In genomic region chr11:115766356-115766943, GRCm38 (mm10) we compare ENCODE assay signal across 8 mouse cellular contexts. TPM values are rescaled to one million over a fixed set of nuclear protein-coding genes. Genes with fewer than 3 reads are reported as not detected.
DNase-seq lines count a peak whose midpoint lies in the region; ATAC-seq and TF ChIP-seq lines count a peak whose summit lies in the region.

No protein-coding gene starts in this region.

- peak overlapping the region; percentile 93 for H3K27ac ChIP-seq in embryonic facial prominence, embryonic 14.5 days (replicated peaks; ENCODE audit: low read depth, low read length)
- H3K27ac ChIP-seq in hindbrain, embryonic 11.5 days (ENCODE audit: low read depth, low read length), result no peak overlapping the region
- H3K27ac ChIP-seq in limb, embryonic 14.5 days (replicated peaks; ENCODE audit: low read depth, low read length), result peak overlapping the region; percentile 90

- H3K9me3 ChIP-seq in embryonic facial prominence, embryonic 14.5 days (ENCODE audit: control insufficient read depth, low read length), result no peaks in the 10 kb centered on the region
- H3K9me3 ChIP-seq in hindbrain, embryonic 11.5 days (ENCODE audit: control insufficient read depth, low read length), result no peaks in the 10 kb centered on the region
- H3K9me3 ChIP-seq in limb, embryonic 14.5 days (ENCODE audit: control insufficient read depth, low read length), result no peaks in the 10 kb centered on the region

- ATAC-seq in embryonic facial prominence, embryonic 14.5 days (ENCODE audit: low read depth), result no peak
- ATAC-seq in hindbrain, embryonic 11.5 days (ENCODE audit: low FRiP score), result no peak
- no peak for ATAC-seq in limb, embryonic 14.5 days (ENCODE audit: low FRiP score, low read depth)

- peak overlapping the region; percentile 93 for H3K9ac ChIP-seq in embryonic facial prominence, embryonic 14.5 days (ENCODE audit: low read depth, low read length)
- H3K9ac ChIP-seq in hindbrain, embryonic 11.5 days (ENCODE audit: low read depth, low read length), result peak overlapping the region; percentile 99
- H3K9ac ChIP-seq in limb, embryonic 14.5 days (ENCODE audit: low read depth, low read length, severe bottlenecking), result peak overlapping the region; percentile 95

- peak overlapping the region; percentile 84 for H3K4me3 ChIP-seq in embryonic facial prominence, embryonic 14.5 days (ENCODE audit: low read depth, low read length)
- H3K4me3 ChIP-seq in hindbrain, embryonic 11.5 days (ENCODE audit: low read depth, low read length), result peak overlapping the region; percentile 79
- peak overlapping the region; percentile 80 for H3K4me3 ChIP-seq in limb, embryonic 14.5 days (replicated peaks; ENCODE audit: low read length)

- peak overlapping the region; percentile 76 for H3K4me2 ChIP-seq in embryonic facial prominence, embryonic 14.5 days (ENCODE audit: low read depth, low read length)
- peak overlapping the region; percentile 83 for H3K4me2 ChIP-seq in hindbrain, embryonic 11.5 days (replicated peaks; ENCODE audit: low read depth, low read length)
- peak overlapping the region; percentile 66 for H3K4me2 ChIP-seq in limb, embryonic 14.5 days (replicated peaks; ENCODE audit: low read depth, low read length, severe bottlenecking)

- TF ChIP-seq POLR2A in limb, embryonic 14.5 days (IDR thresholded peaks at IDR 0.05; ENCODE audit: borderline replicate concordance, extremely low read depth, insufficient read depth, insufficient read length), result no peak

- DNase-seq in adrenal gland, adult 2 months, result peak; percentile 55
- no peak for DNase-seq in adrenal gland, postnatal 25 days
- DNase-seq in embryonic facial prominence, embryonic 14.5 days (ENCODE audit: low spot score), result no peak
- no peak for DNase-seq in hindbrain, embryonic 11.5 days (ENCODE audit: low spot score)
- no peak for DNase-seq in limb, embryonic 14.5 days (ENCODE audit: low spot score)
- peak; percentile 37 for DNase-seq in neural tube, embryonic 10.5 days (ENCODE audit: extremely low spot score, low spot score)
- DNase-seq in thymus, postnatal 10 days (ENCODE audit: low spot score in 2 of 2), result no peak
- DNase-seq in layer of hippocampus, postnatal 25 days (ENCODE audit: extremely low spot score in 1 of 2, low spot score in 1 of 2), result no peak

- H3K36me3 ChIP-seq in embryonic facial prominence, embryonic 14.5 days (ENCODE audit: control insufficient read depth, insufficient read depth, low read length), result no peaks in the 10 kb centered on the region
- H3K36me3 ChIP-seq in hindbrain, embryonic 11.5 days (ENCODE audit: control insufficient read depth, insufficient read depth, low read length), result no peaks in the 10 kb centered on the region
- no peaks in the 10 kb centered on the region for H3K36me3 ChIP-seq in limb, embryonic 14.5 days (ENCODE audit: control insufficient read depth, insufficient read depth, low read length)

- peaks cover 14% of the 10 kb centered on the region for H3K4me1 ChIP-seq in embryonic facial prominence, embryonic 14.5 days (ENCODE audit: control insufficient read depth, insufficient read depth, low read length)
- H3K4me1 ChIP-seq in hindbrain, embryonic 11.5 days (replicated peaks; ENCODE audit: control insufficient read depth, insufficient read depth, low read length), result 0 out of 2 replicates have a peak, but pooled peaks cover 2% of the 10 kb centered on the region
- peaks cover 11% of the 10 kb centered on the region for H3K4me1 ChIP-seq in limb, embryonic 14.5 days (ENCODE audit: control insufficient read depth, insufficient read depth, low read length)

- WGBS in embryonic facial prominence, embryonic 14.5 days, result 38% methylated on average over 13 of the region's 13 CpGs
- WGBS in hindbrain, embryonic 11.5 days, result 46% methylated on average over 13 of the region's 13 CpGs
- WGBS in limb, embryonic 14.5 days, result 38% methylated on average over 13 of the region's 13 CpGs

- no peaks in the 10 kb centered on the region for H3K27me3 ChIP-seq in embryonic facial prominence, embryonic 14.5 days (replicated peaks; ENCODE audit: control insufficient read depth, insufficient read depth, low read length)
- no peaks in the 10 kb centered on the region for H3K27me3 ChIP-seq in hindbrain, embryonic 11.5 days (ENCODE audit: control insufficient read depth, insufficient read depth, low read length)
- no peaks in the 10 kb centered on the region for H3K27me3 ChIP-seq in limb, embryonic 14.5 days (ENCODE audit: control insufficient read depth, insufficient read depth, low read length)

RNA-seq across cellular contexts. Expression of gene Tmem94, which starts 1.2 kb away (rescaled TPM):
- total RNA-seq in adrenal gland, adult 2 months (2021), result 10 to 100 TPM; 70.6 to 85.9 TPM
- 158 and 165 TPM in 2 replicates for polyA plus RNA-seq in adrenal gland, adult 2 months (2012; rRNA removed)
- 80.9 and 114 TPM in 2 replicates for total RNA-seq in adrenal gland, postnatal 25 days (2021)
- polyA plus RNA-seq in embryonic facial prominence, embryonic 14.5 days (2014; fragmentation: Nextera tagmentation; extraction: Ambion mirVana), result 15.4 and 18.2 TPM in 2 replicates
- polyA plus RNA-seq in hindbrain, embryonic 11.5 days (2014; fragmentation: Nextera tagmentation; extraction: Ambion mirVana), result 15.5 and 16.4 TPM in 2 replicates
- polyA plus RNA-seq in limb, embryonic 14.5 days (2012; rRNA removed), result 46.8 and 68.8 TPM in 2 replicates
- 17.9 and 18.8 TPM in 2 replicates for polyA plus RNA-seq in limb, embryonic 14.5 days (2014; fragmentation: Nextera tagmentation; extraction: Ambion mirVana)
- total RNA-seq in layer of hippocampus, postnatal 25 days (2021), result 10 to 100 TPM; 44.5 to 51.1 TPM

RNA-seq across cellular contexts. Expression of gene Caskin2, which starts 47.0 kb away (rescaled TPM):
- total RNA-seq in adrenal gland, adult 2 months (2021), result 10 to 100 TPM; 53.7 to 64.2 TPM
- polyA plus RNA-seq in adrenal gland, adult 2 months (2012; rRNA removed), result 110 and 114 TPM in 2 replicates
- total RNA-seq in adrenal gland, postnatal 25 days (2021), result 56.2 and 73.4 TPM in 2 replicates
- 16.2 and 16.8 TPM in 2 replicates for polyA plus RNA-seq in embryonic facial prominence, embryonic 14.5 days (2014; fragmentation: Nextera tagmentation; extraction: Ambion mirVana)
- 12.2 and 12.9 TPM in 2 replicates for polyA plus RNA-seq in hindbrain, embryonic 11.5 days (2014; fragmentation: Nextera tagmentation; extraction: Ambion mirVana)
- 34.6 and 44.7 TPM in 2 replicates for polyA plus RNA-seq in limb, embryonic 14.5 days (2012; rRNA removed)
- polyA plus RNA-seq in limb, embryonic 14.5 days (2014; fragmentation: Nextera tagmentation; extraction: Ambion mirVana), result 17.3 and 21.2 TPM in 2 replicates
- total RNA-seq in layer of hippocampus, postnatal 25 days (2021), result 10 to 100 TPM; 19.9 to 21.8 TPM

RNA-seq across cellular contexts. Expression of gene Tsen54, which starts 48.1 kb away (rescaled TPM):
- total RNA-seq in adrenal gland, adult 2 months (2021), result 10 to 100 TPM; 15.8 to 20.7 TPM
- polyA plus RNA-seq in adrenal gland, adult 2 months (2012; rRNA removed), result 43.9 and 61.6 TPM in 2 replicates
- total RNA-seq in adrenal gland, postnatal 25 days (2021), result 20.7 and 27.4 TPM in 2 replicates
- polyA plus RNA-seq in embryonic facial prominence, embryonic 14.5 days (2014; fragmentation: Nextera tagmentation; extraction: Ambion mirVana), result 21.2 and 26.8 TPM in 2 replicates
- 17.9 and 21.3 TPM in 2 replicates for polyA plus RNA-seq in hindbrain, embryonic 11.5 days (2014; fragmentation: Nextera tagmentation; extraction: Ambion mirVana)
- polyA plus RNA-seq in limb, embryonic 14.5 days (2012; rRNA removed), result 32.6 and 40.0 TPM in 2 replicates
- polyA plus RNA-seq in limb, embryonic 14.5 days (2014; fragmentation: Nextera tagmentation; extraction: Ambion mirVana), result 28.1 and 30.2 TPM in 2 replicates
- 10 to 100 TPM in 1 of 2 experiments, 1 to 10 TPM in 1; 9.4 to 10.9 TPM for total RNA-seq in layer of hippocampus, postnatal 25 days (2021)

RNA-seq across cellular contexts. Expression of gene Llgl2, which starts 57.4 kb away (rescaled TPM):
- 10 to 100 TPM in 1 of 2 experiments, 1 to 10 TPM in 1; 7.6 to 13.1 TPM for total RNA-seq in adrenal gland, adult 2 months (2021)
- polyA plus RNA-seq in adrenal gland, adult 2 months (2012; rRNA removed), result 24.4 and 29.5 TPM in 2 replicates
- 8.4 and 11.8 TPM in 2 replicates for total RNA-seq in adrenal gland, postnatal 25 days (2021)
- polyA plus RNA-seq in embryonic facial prominence, embryonic 14.5 days (2014; fragmentation: Nextera tagmentation; extraction: Ambion mirVana), result 11.9 and 12.1 TPM in 2 replicates
- 3.8 and 5.4 TPM in 2 replicates for polyA plus RNA-seq in hindbrain, embryonic 11.5 days (2014; fragmentation: Nextera tagmentation; extraction: Ambion mirVana)
- polyA plus RNA-seq in limb, embryonic 14.5 days (2012; rRNA removed), result 11.2 and 12.6 TPM in 2 replicates
- polyA plus RNA-seq in limb, embryonic 14.5 days (2014; fragmentation: Nextera tagmentation; extraction: Ambion mirVana), result 12.3 and 13.3 TPM in 2 replicates
- total RNA-seq in layer of hippocampus, postnatal 25 days (2021), result 1 to 10 TPM; 1.0 to 2.3 TPM

RNA-seq across cellular contexts. Expression of gene Grb2, which starts 58.1 kb away (rescaled TPM):
- 100 to 1,000 TPM; 136 to 162 TPM for total RNA-seq in adrenal gland, adult 2 months (2021)
- polyA plus RNA-seq in adrenal gland, adult 2 months (2012; rRNA removed), result 41.2 and 50.8 TPM in 2 replicates
- 109 and 166 TPM in 2 replicates for total RNA-seq in adrenal gland, postnatal 25 days (2021)
- 66.7 TPM in 2 replicates for polyA plus RNA-seq in embryonic facial prominence, embryonic 14.5 days (2014; fragmentation: Nextera tagmentation; extraction: Ambion mirVana)
- 76.7 and 79.2 TPM in 2 replicates for polyA plus RNA-seq in hindbrain, embryonic 11.5 days (2014; fragmentation: Nextera tagmentation; extraction: Ambion mirVana)
- polyA plus RNA-seq in limb, embryonic 14.5 days (2012; rRNA removed), result 61.5 and 62.7 TPM in 2 replicates
- 53.8 and 58.0 TPM in 2 replicates for polyA plus RNA-seq in limb, embryonic 14.5 days (2014; fragmentation: Nextera tagmentation; extraction: Ambion mirVana)
- 100 to 1,000 TPM; 188 to 210 TPM for total RNA-seq in layer of hippocampus, postnatal 25 days (2021)

Comparison
In these comparisons a context has a peak if more than half of its experiments do, and no peak if none do; other contexts are left out.
1. DNase-seq: peak in adrenal gland, adult 2 months (single experiment) and neural tube, embryonic 10.5 days (single experiment); none in adrenal gland, postnatal 25 days (single experiment), embryonic facial prominence, embryonic 14.5 days (single experiment), hindbrain, embryonic 11.5 days (single experiment), limb, embryonic 14.5 days (single experiment), thymus, postnatal 10 days (0 of 2) and layer of hippocampus, postnatal 25 days (0 of 2).
2. Peak in every context shown above with its lines, with median percentiles within 50 percentile points of each other: H3K4me2 ChIP-seq, H3K4me3 ChIP-seq and H3K9ac ChIP-seq.